Mouse (Mus musculus) erythroblast, embryonic 14.5 days (primary cell): ENCODE data around the gene En1. TPM values are rescaled to one million over a fixed set of nuclear protein-coding genes. Genes with fewer than 3 reads are reported as not detected.

Source experiments
- H3K27me3 ChIP-seq: 2 replicates; pipeline ENCODE4 v1.6.1; 2012; ENCODE audit warnings: inconsistent platforms; ENCODE audit not compliant: control insufficient read depth
- H3K36me3 ChIP-seq: 2 replicates; pipeline ENCODE4 v1.6.1; 2012; ENCODE audit warnings: mild to moderate bottlenecking, inconsistent platforms; ENCODE audit not compliant: control insufficient read depth
- H3K4me1 ChIP-seq: 2 replicates; pipeline ENCODE4 v1.6.1; 2012; ENCODE audit warnings: inconsistent platforms; ENCODE audit not compliant: control insufficient read depth
- H3K4me3 ChIP-seq: replicated peaks from 2 replicates; pipeline ENCODE3; 2012; ENCODE audit warnings: moderate library complexity, mild to moderate bottlenecking, inconsistent platforms
- H3K9me3 ChIP-seq: 2 replicates; pipeline ENCODE4 v1.6.1; 2012; ENCODE audit warnings: low read length, inconsistent platforms, mixed read lengths; ENCODE audit not compliant: control insufficient read depth
- GATA1 ChIP-seq: IDR thresholded peaks from 2 replicates; pipeline ENCODE4 v1.6.1; 2012; ENCODE audit warnings: low read length, inconsistent platforms, mixed read lengths
- TAL1 ChIP-seq: IDR thresholded peaks from 3 replicates; pipeline ENCODE4 v1.6.1; 2012; ENCODE audit warnings: low read length, inconsistent platforms, mixed read lengths
- polyA plus RNA-seq: library from polyadenylated mRNA; stranded (reverse); fragments of >175 nt; gene quantifications from 2 replicates; pipeline ENCODE4 v1.2.3, GENCODE M21; 2012

The En1 gene
- polyA plus RNA-seq, 1 experiment = not detected

- Histone ChIP-seq H3K9me3 (no peaks in the 10 kb centered on the region), H3K4me3 (no peak overlapping the region), H3K27me3 (peaks cover 84% of the 10 kb centered on the region), H3K4me1 (no peaks in the 10 kb centered on the region), H3K36me3 (no peaks in the 10 kb centered on the region)
- TF ChIP-seq GATA1 (no peak), TAL1 (no peak)
Observed at GRCm38 (mm10) chr1:120614307-120615100, 12.3 kb downstream of the En1 start.

DNA sequence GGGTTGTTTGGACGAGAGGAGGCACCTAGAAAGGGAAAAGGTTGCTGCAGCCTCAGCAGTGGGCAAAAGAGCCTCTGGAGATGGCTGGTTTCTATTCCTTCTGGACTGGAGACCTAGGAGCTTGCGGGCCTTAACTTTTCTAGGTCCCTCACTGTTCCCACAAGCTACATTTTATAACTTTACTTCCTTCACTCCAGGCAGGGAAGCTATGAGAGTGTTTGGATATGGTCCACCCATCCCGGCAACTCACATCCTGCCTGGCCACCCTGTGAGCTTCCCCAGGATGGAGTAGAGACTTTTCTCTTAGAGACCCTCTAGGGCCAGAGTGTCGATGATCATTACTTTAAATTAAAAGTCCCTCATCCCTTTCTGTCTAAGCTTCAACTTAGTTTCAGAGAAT is 13.3 kb downstream of the En1 start:
- Histone ChIP-seq H3K4me3 (no peak overlapping the region), H3K9me3 (no peaks in the 10 kb centered on the region), H3K27me3 (peaks cover 74% of the 10 kb centered on the region), H3K4me1 (no peaks in the 10 kb centered on the region), H3K36me3 (no peaks in the 10 kb centered on the region)
- TF ChIP-seq GATA1 (no peak), TAL1 (no peak)

GRCm38 (mm10) chr1:120615927-120616326 is 13.7 kb downstream of the En1 start:
- Histone ChIP-seq H3K4me3 (no peak overlapping the region), H3K9me3 (no peaks in the 10 kb centered on the region), H3K36me3 (no peaks in the 10 kb centered on the region), H3K4me1 (no peaks in the 10 kb centered on the region), H3K27me3 (peaks cover 70% of the 10 kb centered on the region)
- no peak for TF ChIP-seq TAL1
- TF ChIP-seq GATA1 = no peak

- H3K9me3 ChIP-seq = no peaks in the 10 kb centered on the region
- no peak for TF ChIP-seq TAL1
- TF ChIP-seq GATA1 = no peak
- H3K4me1 ChIP-seq = no peaks in the 10 kb centered on the region
- no peak overlapping the region for H3K4me3 ChIP-seq
- no peaks in the 10 kb centered on the region for H3K36me3 ChIP-seq
- peaks cover 16% of the 10 kb centered on the region for H3K27me3 ChIP-seq
Observed at GRCm38 (mm10) chr1:120621383-120621782, 19.2 kb downstream of the En1 start.

- H3K4me3 ChIP-seq = no peak overlapping the region
- no peaks in the 10 kb centered on the region; the same call in 1 of the 2 replicates for H3K27me3 ChIP-seq
- no peaks in the 10 kb centered on the region for H3K36me3 ChIP-seq
- TF ChIP-seq GATA1 (no peak), TAL1 (no peak)
- no peaks in the 10 kb centered on the region for H3K4me1 ChIP-seq
- no peaks in the 10 kb centered on the region for H3K9me3 ChIP-seq
Observed at GRCm38 (mm10) chr1:120626930-120627621, 24.9 kb downstream of the En1 start.

GRCm38 (mm10) chr1:120627622-120628001 is 25.4 kb downstream of the En1 start:
- H3K36me3 ChIP-seq = no peaks in the 10 kb centered on the region
- TF ChIP-seq TAL1 (no peak), GATA1 (no peak)
- no peaks in the 10 kb centered on the region for H3K4me1 ChIP-seq
- H3K27me3 ChIP-seq = no peaks in the 10 kb centered on the region; the same call in 1 of the 2 replicates
- no peak overlapping the region for H3K4me3 ChIP-seq
- H3K9me3 ChIP-seq = no peaks in the 10 kb centered on the region

- H3K9me3 ChIP-seq = no peaks in the 10 kb centered on the region
- TF ChIP-seq GATA1 (no peak), TAL1 (no peak)
- no peaks in the 10 kb centered on the region; the same call in 1 of the 2 replicates for H3K27me3 ChIP-seq
- H3K36me3 ChIP-seq = no peaks in the 10 kb centered on the region
- no peaks in the 10 kb centered on the region for H3K4me1 ChIP-seq
- no peak overlapping the region for H3K4me3 ChIP-seq
Observed at GRCm38 (mm10) chr1:120628821-120629220, 26.6 kb downstream of the En1 start.

DNA sequence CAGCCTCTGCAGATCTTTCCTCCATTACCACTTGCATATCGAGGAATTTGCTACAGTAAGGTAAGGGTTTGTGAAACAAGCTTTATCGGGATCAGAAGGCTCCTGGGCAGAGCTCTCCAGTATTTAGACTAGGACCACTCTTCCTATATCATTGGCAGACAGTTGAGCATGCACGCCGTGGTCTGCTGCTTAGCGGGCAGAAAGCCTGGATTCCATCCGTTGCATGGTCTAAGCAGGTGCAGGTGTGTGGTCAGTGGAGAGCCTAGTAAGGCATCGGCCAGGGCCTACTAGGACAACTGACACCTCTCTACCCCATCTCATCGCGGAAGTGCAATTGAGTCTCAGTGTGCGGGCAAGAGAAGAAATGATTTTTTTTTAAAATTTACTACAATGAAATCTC is 41.2 kb downstream of the En1 start:
- H3K4me3 ChIP-seq = no peak overlapping the region
- peaks cover 3% of the 10 kb centered on the region; the same call in 1 of the 2 replicates for H3K27me3 ChIP-seq
- H3K36me3 ChIP-seq = no peaks in the 10 kb centered on the region
- H3K4me1 ChIP-seq = peaks cover 8% of the 10 kb centered on the region
- no peaks in the 10 kb centered on the region for H3K9me3 ChIP-seq
- TF ChIP-seq GATA1 (no peak), TAL1 (no peak)
